Mouse (Mus musculus) forebrain, embryonic 16.5 days (tissue): ENCODE results near the gene Cotl1. TPM values are rescaled to one million over a fixed set of nuclear protein-coding genes. Genes with fewer than 3 reads are reported as not detected.
"Not testable (repeated sequence)": the region's sequence is repeated elsewhere in the genome, so short reads cannot be mapped to it uniquely, and the experiment has no call there.

Experiments
- ATAC-seq: fragments of 200-750 bp; cut with Nextera tagmentation; 2 replicates; pipeline ENCODE4 v1.8.0; 2017; ENCODE audit warnings: mild to moderate bottlenecking, moderate library complexity
- H3K27ac ChIP-seq: fragments of 300-500 bp; sonication (generic); 2 replicates; pipeline ENCODE4 v1.5.1; 2014; ENCODE audit warnings: low read length, control low read depth
- H3K27me3 ChIP-seq: fragments of 300-500 bp; sonication (generic); replicated peaks from 2 replicates; pipeline ENCODE4 v1.6.1; 2014; ENCODE audit warnings: low read length; ENCODE audit not compliant: control insufficient read depth, insufficient read depth
- H3K36me3 ChIP-seq: fragments of 300-500 bp; sonication (generic); 2 replicates; pipeline ENCODE4 v1.6.1; 2014; ENCODE audit not compliant: control insufficient read depth, insufficient read depth
- H3K4me1 ChIP-seq: fragments of 300-500 bp; sonication (generic); replicated peaks from 2 replicates; pipeline ENCODE4 v1.6.1; 2014; ENCODE audit warnings: low read length; ENCODE audit not compliant: control insufficient read depth, insufficient read depth
- H3K4me2 ChIP-seq: fragments of 300-500 bp; sonication (generic); 2 replicates; pipeline ENCODE4 v1.6.1; 2014; ENCODE audit warnings: mild to moderate bottlenecking, low read length, control low read depth
- H3K4me3 ChIP-seq: fragments of 300-500 bp; sonication (generic); replicated peaks from 2 replicates; pipeline ENCODE4 v1.5.1; 2014; ENCODE audit warnings: mild to moderate bottlenecking, low read length, control low read depth
- H3K9ac ChIP-seq: fragments of 300-500 bp; sonication (generic); replicated peaks from 2 replicates; pipeline ENCODE4 v1.6.1; 2014; ENCODE audit warnings: low read depth, low read length, control low read depth
- H3K9me3 ChIP-seq: fragments of 300-500 bp; sonication (generic); 2 replicates; pipeline ENCODE4 v1.6.1; 2016; ENCODE audit warnings: low read length; ENCODE audit not compliant: control insufficient read depth
- WGBS: fragments of 180-500 bp; shearing (Covaris S2); extraction: QIAGEN DNeasy Blood & Tissue Kit; methylation state at CpG from one replicate; pipeline ENCODE4 v1.1.7; 2014; 5-methylcytosine and 5-hydroxymethylcytosine counted together
- polyA plus RNA-seq: library from polyadenylated mRNA; unstranded; fragments of >200 nt; fragmentation: Nextera tagmentation; extraction: Ambion mirVana; gene quantifications from 2 replicates; pipeline ENCODE4 v1.2.1, GENCODE M21; 2015

Gene Cotl1
- polyA plus RNA-seq, 1 experiment from 2014 or later = 147 TPM

- WGBS = 10% methylated on average over 6 of the region's 6 CpGs
- Histone ChIP-seq H3K4me1 (peaks cover 14% of the 10 kb centered on the region), H3K27ac (no peak overlapping the region)
Measured at GRCm38 (mm10) chr8:119862749-119863148, 22.4 kb upstream of the Cotl1 start.

DNA sequence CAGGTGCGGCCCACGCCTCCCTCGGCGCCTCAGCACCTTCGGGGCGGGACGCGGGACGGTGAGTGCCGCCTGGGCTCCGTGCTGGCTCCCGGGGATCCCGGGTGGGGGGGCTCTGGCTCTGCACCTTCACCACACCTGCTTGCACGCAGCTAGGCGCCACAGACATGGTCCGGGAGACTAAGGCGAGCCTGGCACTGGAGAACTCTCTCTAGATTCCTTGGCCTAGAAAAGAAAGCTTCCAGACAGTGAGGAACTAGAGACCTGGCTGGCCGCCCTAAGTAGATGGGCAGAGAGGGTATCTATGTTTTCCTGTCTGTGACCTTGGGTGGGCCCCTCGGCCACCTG is 22.0 kb upstream of the Cotl1 start:
- WGBS = 0% methylated on average over 19 of the region's 19 CpGs
- peak overlapping the region; percentile 77 for H3K4me3 ChIP-seq

More at GRCm38 (mm10) chr8:119862749-119863148, 22.4 kb upstream of the Cotl1 start:
- 0 out of 2 replicates have a peak, but pooled peaks have one; percentile 2 for ATAC-seq
- Histone ChIP-seq H3K4me3 (peak overlapping the region; percentile 77), H3K27me3 (no peaks in the 10 kb centered on the region), H3K36me3 (no peaks in the 10 kb centered on the region), H3K9me3 (no peaks in the 10 kb centered on the region), H3K9ac (peak overlapping the region; percentile 90), H3K4me2 (peak overlapping the region; percentile 87)

GRCm38 (mm10) chr8:119861706-119862389 is 21.5 kb upstream of the Cotl1 start, which contains the start of gene Klhl36:
Gene Klhl36 (plus strand): TSS chr8:119862266.
- Histone ChIP-seq H3K36me3 (no peaks in the 10 kb centered on the region), H3K9me3 (no peaks in the 10 kb centered on the region), H3K4me2 (peak within 1 kb of the TSS; percentile 87), H3K27ac (peak within 1 kb of the TSS; percentile 44; the same call in 1 of the 2 replicates), H3K9ac (peak within 1 kb of the TSS; percentile 90), H3K27me3 (no peaks in the 10 kb centered on the region), H3K4me3 (peak within 1 kb of the TSS; percentile 77), H3K4me1 (peaks cover 14% of the 10 kb centered on the region)
- 2% methylated on average over 34 of the region's 35 CpGs for WGBS
- peak; percentile 97 for ATAC-seq

More for the DNA sequence above, 22.0 kb upstream of the Cotl1 start:
- peak overlapping the region; percentile 87 for H3K4me2 ChIP-seq
- H3K9ac ChIP-seq = peak overlapping the region; percentile 90
- no peaks in the 10 kb centered on the region for H3K36me3 ChIP-seq
- no peaks in the 10 kb centered on the region for H3K9me3 ChIP-seq
- no peaks in the 10 kb centered on the region for H3K27me3 ChIP-seq
- no peak; the same call in 1 of the 2 replicates for ATAC-seq
- H3K4me1 ChIP-seq = peaks cover 14% of the 10 kb centered on the region
- H3K27ac ChIP-seq = peak overlapping the region; percentile 44; the same call in 1 of the 2 replicates

GRCm38 (mm10) chr8:119857767-119858166 is 17.4 kb upstream of the Cotl1 start:
- H3K27me3 ChIP-seq = no peaks in the 10 kb centered on the region
- WGBS = 68% methylated on average over 6 of the region's 6 CpGs
- no peak overlapping the region for H3K27ac ChIP-seq
- H3K36me3 ChIP-seq = no peaks in the 10 kb centered on the region
- H3K4me3 ChIP-seq = no peak overlapping the region
- ATAC-seq = no peak
- H3K4me1 ChIP-seq = peaks cover 8% of the 10 kb centered on the region
- H3K9me3 ChIP-seq = no peaks in the 10 kb centered on the region
- no peak overlapping the region for H3K9ac ChIP-seq
- no peak overlapping the region for H3K4me2 ChIP-seq

DNA sequence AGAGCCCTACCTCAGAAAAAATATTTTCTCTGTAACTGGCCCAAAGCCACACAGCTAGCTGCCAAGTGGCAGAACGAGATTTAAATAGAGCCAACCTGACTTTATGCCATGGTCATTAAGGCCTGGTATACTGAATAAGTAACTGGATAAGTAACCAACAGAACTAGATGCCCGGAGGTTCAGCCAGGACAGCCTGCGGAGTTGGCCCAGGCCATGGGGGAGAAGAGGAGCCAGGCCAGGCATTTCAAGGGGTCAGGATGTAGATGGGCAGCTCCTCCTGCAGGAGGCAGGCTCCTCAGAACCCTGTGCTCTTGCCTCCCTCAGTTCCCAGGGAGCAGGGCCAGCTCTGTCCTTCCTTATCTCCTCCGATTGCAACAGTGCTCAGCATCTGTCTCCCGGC is 15.3 kb upstream of the Cotl1 start:
- no peak overlapping the region for H3K27ac ChIP-seq
- H3K9me3 ChIP-seq = no peaks in the 10 kb centered on the region
- ATAC-seq = no peak
- H3K27me3 ChIP-seq = no peaks in the 10 kb centered on the region
- H3K4me1 ChIP-seq = no peaks in the 10 kb centered on the region
- 79% methylated on average over 5 of the region's 5 CpGs for WGBS
- H3K4me2 ChIP-seq = no peak overlapping the region
- H3K4me3 ChIP-seq = no peak overlapping the region
- no peak overlapping the region for H3K9ac ChIP-seq
- no peaks in the 10 kb centered on the region for H3K36me3 ChIP-seq

GRCm38 (mm10) chr8:119854035-119854434 is 13.7 kb upstream of the Cotl1 start:
- no peaks in the 10 kb centered on the region for H3K27me3 ChIP-seq
- H3K27ac ChIP-seq = no peak overlapping the region
- H3K4me2 ChIP-seq = no peak overlapping the region
- no peaks in the 10 kb centered on the region for H3K36me3 ChIP-seq
- H3K4me3 ChIP-seq = no peak overlapping the region
- H3K4me1 ChIP-seq = no peaks in the 10 kb centered on the region
- H3K9me3 ChIP-seq = no peaks in the 10 kb centered on the region
- ATAC-seq = no peak
- no peak overlapping the region for H3K9ac ChIP-seq
- 20% methylated on average over 5 of the region's 5 CpGs for WGBS

- ATAC-seq = no peak
- H3K4me2 ChIP-seq = no peak overlapping the region
- no peaks in the 10 kb centered on the region for H3K4me1 ChIP-seq
- no peak overlapping the region for H3K9ac ChIP-seq
- H3K4me3 ChIP-seq = no peak overlapping the region
- no peak overlapping the region for H3K27ac ChIP-seq
- no peaks in the 10 kb centered on the region for H3K9me3 ChIP-seq
- 55% methylated on average over 8 of the region's 8 CpGs for WGBS
- no peaks in the 10 kb centered on the region for H3K36me3 ChIP-seq
- H3K27me3 ChIP-seq = no peaks in the 10 kb centered on the region
Measured at GRCm38 (mm10) chr8:119853521-119853920, 13.2 kb upstream of the Cotl1 start.

DNA sequence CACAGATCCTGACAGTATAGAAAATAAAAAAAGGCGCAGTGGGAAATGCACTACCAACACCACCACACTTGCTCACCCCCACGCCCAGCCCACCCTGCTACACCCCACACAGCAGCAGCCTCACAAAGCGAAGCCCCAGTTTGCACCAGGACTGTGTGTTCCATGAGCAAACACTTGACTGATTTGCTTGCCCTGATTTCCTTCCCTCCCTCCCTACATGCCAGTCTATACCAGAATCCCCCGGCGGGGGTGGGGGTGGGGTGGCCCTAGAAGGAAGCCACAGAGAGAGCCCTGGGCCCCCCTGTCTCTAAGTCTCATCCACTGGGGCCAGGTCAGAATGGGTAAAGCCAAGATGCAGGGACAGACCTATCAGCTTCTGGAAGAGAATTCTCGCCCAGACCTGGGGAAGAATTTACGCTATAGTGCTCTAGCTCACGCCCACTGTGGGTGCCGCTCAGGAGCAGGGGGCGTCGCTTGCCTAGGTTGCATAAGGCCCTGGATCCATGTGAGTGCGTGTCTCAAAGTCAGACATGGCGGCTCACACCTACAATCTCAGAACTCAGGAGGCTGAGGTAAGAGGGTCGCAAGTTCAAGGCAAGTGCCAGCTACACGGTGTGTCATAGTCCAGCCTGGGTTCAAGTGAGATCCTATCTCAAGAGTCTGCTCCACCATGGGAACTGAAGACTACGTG is 7.0 kb upstream of the Cotl1 start:
- ATAC-seq = no peak
- H3K27me3 ChIP-seq = no peaks in the 10 kb centered on the region

DNA sequence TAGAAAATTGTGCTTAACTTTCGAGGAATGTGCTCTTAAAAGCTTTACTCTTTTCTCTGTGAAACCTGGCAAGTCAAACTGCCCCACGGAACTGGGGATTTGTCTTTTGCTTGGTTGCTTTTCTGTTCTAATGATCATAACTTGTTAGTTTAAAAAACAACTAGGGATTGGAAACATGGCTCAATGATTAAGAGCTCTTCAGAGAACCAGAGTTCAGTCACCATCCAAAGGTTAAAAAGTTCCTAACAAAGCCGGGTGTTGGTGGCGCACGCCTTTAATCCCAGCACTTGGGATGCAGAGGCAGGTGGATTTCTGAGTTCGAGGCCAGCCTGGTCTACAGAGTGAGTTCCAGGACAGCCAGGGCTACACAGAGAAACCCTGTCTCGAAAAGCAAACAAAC is 5.4 kb upstream of the Cotl1 start:
- H3K9ac ChIP-seq, H3K36me3 ChIP-seq, H3K27ac ChIP-seq, H3K27me3 ChIP-seq, H3K4me2 ChIP-seq, ATAC-seq, H3K4me3 ChIP-seq, H3K9me3 ChIP-seq, H3K4me1 ChIP-seq: not testable (repeated sequence)
- 85% methylated on average over 7 of the region's 7 CpGs for WGBS

More for the DNA sequence above, 7.0 kb upstream of the Cotl1 start:
- Histone ChIP-seq H3K36me3 (no peaks in the 10 kb centered on the region), H3K4me3 (no peak overlapping the region), H3K4me1 (no peaks in the 10 kb centered on the region), H3K4me2 (no peak overlapping the region), H3K9ac (no peak overlapping the region), H3K27ac (no peak overlapping the region), H3K9me3 (no peaks in the 10 kb centered on the region)
- 88% methylated on average over 16 of the region's 16 CpGs for WGBS
